Mouse (Mus musculus): Measurements from ENCODE around the gene Gm17087. TPM values are rescaled to one million over a fixed set of nuclear protein-coding genes. Genes with fewer than 3 reads are reported as not detected.

Gm17087 gene
- polyA plus RNA-seq, 1 experiment from 2014 or later = not detected

- no peaks in the 10 kb centered on the region for H3K9me3 ChIP-seq
- H3K4me3 ChIP-seq = no peak overlapping the region
- no peak overlapping the region for H3K4me2 ChIP-seq (replicated peaks)
- H3K36me3 ChIP-seq = no peaks in the 10 kb centered on the region
- no peaks in the 10 kb centered on the region for H3K27me3 ChIP-seq
- H3K27ac ChIP-seq (replicated peaks) = no peak overlapping the region
- ATAC-seq (replicated peaks) = no peak
- no peak overlapping the region for H3K9ac ChIP-seq (replicated peaks)
- no peaks in the 10 kb centered on the region for H3K4me1 ChIP-seq
- 67% methylated on average over 14 of the region's 14 CpGs for WGBS
These were observed 4.5 kb downstream of the Gm17087 start for GRCm38 (mm10) chr17:8562101-8562885.

- H3K36me3 ChIP-seq = no peaks in the 10 kb centered on the region
- H3K4me1 ChIP-seq = no peaks in the 10 kb centered on the region
- H3K9me3 ChIP-seq = no peaks in the 10 kb centered on the region
- no peaks in the 10 kb centered on the region for H3K27me3 ChIP-seq
- ATAC-seq (replicated peaks) = no peak
- H3K9ac ChIP-seq (replicated peaks) = no peak overlapping the region
- H3K4me2 ChIP-seq (replicated peaks) = no peak overlapping the region
- WGBS = 83% methylated on average over 8 of the region's 8 CpGs
- no peak overlapping the region for H3K27ac ChIP-seq (replicated peaks)
- no peak overlapping the region for H3K4me3 ChIP-seq
These were observed 8.8 kb downstream of the Gm17087 start for GRCm38 (mm10) chr17:8557926-8558325.

GRCm38 (mm10) chr17:8556223-8556622 lies 10.5 kb downstream of the Gm17087 start:
- Histone ChIP-seq H3K4me3 (no peak overlapping the region), H3K4me1 (no peaks in the 10 kb centered on the region), H3K36me3 (no peaks in the 10 kb centered on the region), H3K4me2 (replicated peaks) (no peak overlapping the region), H3K27me3 (no peaks in the 10 kb centered on the region), H3K9me3 (no peaks in the 10 kb centered on the region), H3K27ac (replicated peaks) (no peak overlapping the region), H3K9ac (replicated peaks) (no peak overlapping the region)
- WGBS = 85% methylated on average over 6 of the region's 6 CpGs
- no peak for ATAC-seq (replicated peaks)

DNA sequence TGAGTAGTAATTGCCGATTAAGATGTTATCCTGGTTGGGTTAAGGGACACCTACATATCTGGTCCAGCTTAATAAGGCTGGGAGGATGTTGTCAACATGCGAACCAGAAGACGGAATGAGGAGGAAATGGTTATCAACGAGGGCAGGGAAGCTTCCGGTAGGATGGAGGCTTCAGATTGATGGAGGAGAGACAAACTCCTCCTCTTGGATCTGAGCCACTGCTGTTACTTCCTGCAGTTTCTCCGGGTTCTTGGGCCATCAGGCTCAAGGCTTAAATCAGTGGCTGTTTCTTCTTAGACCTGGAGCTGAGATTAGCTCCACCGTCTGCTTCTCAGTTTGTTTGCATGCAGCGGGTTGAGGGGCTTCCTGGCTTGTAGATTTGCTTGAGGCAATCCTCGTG lies 11.0 kb downstream of the Gm17087 start:
- no peak overlapping the region for H3K4me3 ChIP-seq
- ATAC-seq (replicated peaks) = no peak
- 87% methylated on average over 9 of the region's 9 CpGs for WGBS
- no peak overlapping the region for H3K9ac ChIP-seq (replicated peaks)
- H3K4me2 ChIP-seq (replicated peaks) = no peak overlapping the region
- no peaks in the 10 kb centered on the region for H3K9me3 ChIP-seq
- no peaks in the 10 kb centered on the region for H3K4me1 ChIP-seq
- H3K27me3 ChIP-seq = no peaks in the 10 kb centered on the region
- no peak overlapping the region for H3K27ac ChIP-seq (replicated peaks)
- H3K36me3 ChIP-seq = no peaks in the 10 kb centered on the region

- Histone ChIP-seq H3K4me2 (replicated peaks) (no peak overlapping the region), H3K9me3 (no peaks in the 10 kb centered on the region), H3K4me3 (no peak overlapping the region), H3K36me3 (no peaks in the 10 kb centered on the region), H3K9ac (replicated peaks) (no peak overlapping the region), H3K27ac (replicated peaks) (no peak overlapping the region), H3K27me3 (no peaks in the 10 kb centered on the region), H3K4me1 (no peaks in the 10 kb centered on the region)
- WGBS = 83% methylated on average over 6 of the region's 6 CpGs
- no peak for ATAC-seq (replicated peaks)
These were observed 12.5 kb downstream of the Gm17087 start for GRCm38 (mm10) chr17:8554219-8554618.

GRCm38 (mm10) chr17:8553601-8554000 lies 13.1 kb downstream of the Gm17087 start:
- Histone ChIP-seq H3K4me1 (no peaks in the 10 kb centered on the region), H3K4me2 (replicated peaks) (no peak overlapping the region), H3K27me3 (no peaks in the 10 kb centered on the region), H3K4me3 (no peak overlapping the region), H3K9me3 (no peaks in the 10 kb centered on the region), H3K36me3 (no peaks in the 10 kb centered on the region), H3K9ac (replicated peaks) (no peak overlapping the region), H3K27ac (replicated peaks) (no peak overlapping the region)
- WGBS = 69% methylated on average over 3 of the region's 3 CpGs
- ATAC-seq (replicated peaks) = no peak

GRCm38 (mm10) chr17:8552346-8553035 lies 14.3 kb downstream of the Gm17087 start:
- no peaks in the 10 kb centered on the region for H3K4me1 ChIP-seq
- no peaks in the 10 kb centered on the region for H3K36me3 ChIP-seq
- no peak overlapping the region for H3K4me3 ChIP-seq
- H3K27ac ChIP-seq (replicated peaks) = no peak overlapping the region
- no peak for ATAC-seq (replicated peaks)
- no peaks in the 10 kb centered on the region for H3K27me3 ChIP-seq
- no peak overlapping the region for H3K9ac ChIP-seq (replicated peaks)
- no peak overlapping the region for H3K4me2 ChIP-seq (replicated peaks)
- 82% methylated on average over 8 of the region's 8 CpGs for WGBS
- H3K9me3 ChIP-seq = no peaks in the 10 kb centered on the region

DNA sequence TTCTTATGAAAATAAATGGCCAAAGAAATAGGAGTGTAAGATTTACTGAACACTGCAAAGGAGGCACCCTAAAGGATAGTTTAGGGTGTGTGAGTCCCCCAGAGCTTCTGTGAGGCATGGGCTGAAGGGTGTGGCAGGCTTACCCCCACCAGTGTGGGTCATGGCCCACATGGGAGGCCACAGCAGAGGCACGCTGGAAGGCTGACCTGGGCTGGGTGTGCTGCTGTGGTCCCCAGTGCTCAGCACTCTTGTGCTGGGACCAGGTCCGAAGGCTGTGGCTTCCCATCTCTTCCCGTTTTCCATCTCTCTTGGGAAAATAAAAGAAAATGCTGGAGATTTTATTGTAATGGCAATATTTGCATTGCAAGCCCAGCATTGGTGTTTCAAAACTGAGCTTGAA lies 15.1 kb downstream of the Gm17087 start:
- no peaks in the 10 kb centered on the region for H3K4me1 ChIP-seq
- H3K36me3 ChIP-seq = no peaks in the 10 kb centered on the region
- H3K4me2 ChIP-seq (replicated peaks) = no peak overlapping the region
- H3K27ac ChIP-seq (replicated peaks) = no peak overlapping the region
- H3K9ac ChIP-seq (replicated peaks) = no peak overlapping the region
- 69% methylated on average over 3 of the region's 3 CpGs for WGBS
- H3K9me3 ChIP-seq = no peaks in the 10 kb centered on the region
- no peak overlapping the region for H3K4me3 ChIP-seq
- no peaks in the 10 kb centered on the region for H3K27me3 ChIP-seq
- no peak for ATAC-seq (replicated peaks)

DNA sequence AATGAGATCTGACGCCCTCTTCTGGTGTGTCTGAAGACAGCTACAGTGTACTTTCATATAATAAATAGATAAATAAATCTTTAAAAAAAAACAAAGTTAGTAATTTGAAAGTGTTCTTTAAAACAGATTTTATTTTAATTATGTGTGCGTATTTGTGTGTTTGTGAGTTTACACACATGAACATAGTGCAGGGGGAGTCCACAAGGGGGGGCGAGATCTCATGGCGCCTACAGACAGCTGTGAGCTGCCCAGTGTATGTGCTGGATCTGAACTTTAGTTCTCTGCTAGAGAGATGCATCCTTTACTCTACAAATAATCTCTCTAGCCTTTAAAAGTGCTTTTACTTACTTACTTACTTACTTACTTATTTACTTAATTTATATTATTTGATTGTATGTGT lies 18.0 kb downstream of the Gm17087 start:
- ATAC-seq (replicated peaks) = no peak
- H3K4me3 ChIP-seq = no peak overlapping the region
- no peaks in the 10 kb centered on the region for H3K9me3 ChIP-seq
- 88% methylated on average over 4 of the region's 4 CpGs for WGBS
- no peaks in the 10 kb centered on the region for H3K27me3 ChIP-seq
- no peak overlapping the region for H3K27ac ChIP-seq (replicated peaks)
- no peak overlapping the region for H3K9ac ChIP-seq (replicated peaks)
- H3K4me2 ChIP-seq (replicated peaks) = no peak overlapping the region
- H3K4me1 ChIP-seq = no peaks in the 10 kb centered on the region
- no peaks in the 10 kb centered on the region for H3K36me3 ChIP-seq

DNA sequence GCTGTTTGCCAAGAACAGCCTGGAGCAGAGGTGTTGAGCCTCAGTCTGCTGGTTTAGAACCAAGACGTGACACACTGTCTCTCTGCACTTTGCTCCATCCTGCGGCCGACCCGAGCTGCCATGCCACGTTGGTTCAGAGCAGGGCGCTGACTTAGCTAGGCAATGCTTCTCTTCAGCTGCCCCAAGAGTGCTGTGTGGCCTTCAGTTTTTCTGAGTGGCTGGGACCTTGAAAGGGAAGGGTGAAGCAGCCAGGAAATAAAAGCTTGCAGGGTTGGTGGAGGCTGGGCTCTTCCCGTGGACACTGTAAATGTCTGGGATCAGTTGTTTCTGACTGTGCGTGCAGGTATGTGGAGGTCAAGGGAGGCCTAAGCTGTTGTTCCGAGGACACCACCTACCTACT lies 20.4 kb downstream of the Gm17087 start:
- Histone ChIP-seq H3K4me1 (no peaks in the 10 kb centered on the region), H3K9me3 (no peaks in the 10 kb centered on the region), H3K36me3 (no peaks in the 10 kb centered on the region), H3K4me3 (no peak overlapping the region), H3K27ac (replicated peaks) (no peak overlapping the region), H3K27me3 (no peaks in the 10 kb centered on the region), H3K4me2 (replicated peaks) (no peak overlapping the region), H3K9ac (replicated peaks) (no peak overlapping the region)
- 87% methylated on average over 9 of the region's 9 CpGs for WGBS
- ATAC-seq (replicated peaks) = no peak

- no peak overlapping the region for H3K4me2 ChIP-seq (replicated peaks)
- H3K36me3 ChIP-seq = no peaks in the 10 kb centered on the region
- ATAC-seq (replicated peaks) = no peak
- no peaks in the 10 kb centered on the region for H3K9me3 ChIP-seq
- no peak overlapping the region for H3K4me3 ChIP-seq
- no peak overlapping the region for H3K9ac ChIP-seq (replicated peaks)
- H3K4me1 ChIP-seq = no peaks in the 10 kb centered on the region
- no peak overlapping the region for H3K27ac ChIP-seq (replicated peaks)
- H3K27me3 ChIP-seq = no peaks in the 10 kb centered on the region
- WGBS = 78% methylated on average over 14 of the region's 14 CpGs
These were observed 24.7 kb downstream of the Gm17087 start for GRCm38 (mm10) chr17:8541974-8542538.

DNA sequence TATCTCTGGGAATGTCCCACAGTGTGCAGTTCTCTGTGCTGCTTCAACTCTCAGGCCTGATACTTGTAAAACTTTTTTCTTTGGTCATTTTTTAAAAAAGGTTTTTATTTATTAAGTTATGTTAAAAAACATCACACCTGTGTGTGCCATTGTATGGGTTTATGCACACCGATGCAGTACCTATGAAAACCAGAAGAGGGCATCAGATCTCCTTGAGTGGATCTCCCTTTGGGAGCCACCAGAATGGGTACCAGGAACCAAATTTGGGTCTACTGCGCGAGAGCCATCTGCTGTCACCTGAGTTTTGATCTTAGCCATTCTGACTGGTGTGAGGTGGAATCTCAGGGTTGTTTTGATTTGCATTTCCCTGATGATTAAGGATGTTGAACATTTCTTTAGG lies 28.6 kb downstream of the Gm17087 start:
- 68% methylated on average over 3 of the region's 3 CpGs for WGBS
- no peak for ATAC-seq (replicated peaks)

More for the DNA sequence above, 28.6 kb downstream of the Gm17087 start:
- Histone ChIP-seq H3K4me1 (no peaks in the 10 kb centered on the region), H3K9me3 (no peaks in the 10 kb centered on the region), H3K27me3 (no peaks in the 10 kb centered on the region), H3K9ac (replicated peaks) (no peak overlapping the region), H3K27ac (replicated peaks) (no peak overlapping the region), H3K4me3 (no peak overlapping the region), H3K4me2 (replicated peaks) (no peak overlapping the region), H3K36me3 (no peaks in the 10 kb centered on the region)

All from forebrain, embryonic 15.5 days (tissue).